Mouse (Mus musculus): ENCODE measurements at regions not wholly inside any gene's neighbourhood (a gene's known extent, or its start where the extent isn't known, plus 50 kb on each side); places are given as distances from the start of the nearest gene placed in this dataset.

- H3K79me2 ChIP-seq (replicated peaks; ENCODE audit: control insufficient read depth, extremely low read depth, insufficient read depth, poor library complexity, severe bottlenecking): no peaks in the 10 kb centered on the region
- H3K4me2 ChIP-seq (ENCODE audit: insufficient read depth, low read depth, poor library complexity, severe bottlenecking): no peak overlapping the region
- peaks cover 88% of the 10 kb centered on the region for H3K9me3 ChIP-seq (replicated peaks; ENCODE audit: low read length)
- DNase-seq (ENCODE audit: extremely low read depth): no peak
- no peaks in the 10 kb centered on the region; a peak in 1 of 4 replicates for H3K4me1 ChIP-seq (ENCODE audit: control insufficient read depth in 1 of 2, insufficient read depth in 2 of 2)
- TF ChIP-seq KAT2A (IDR thresholded peaks at IDR 0.05; ENCODE audit: insufficient replicate concordance, low read length): no peak
- TF ChIP-seq EP300 (IDR thresholded peaks at IDR 0.05; ENCODE audit: low read length): no peak
- no peak for TF ChIP-seq CHD1 (IDR thresholded peaks at IDR 0.05; ENCODE audit: low read depth, low read length)
- TF ChIP-seq MYC (IDR thresholded peaks at IDR 0.05; ENCODE audit: low read depth, low read length): no peak
- no peak for TF ChIP-seq JUN (IDR thresholded peaks at IDR 0.05; ENCODE audit: insufficient read depth, low read depth, low read length)
- TF ChIP-seq MAX (IDR thresholded peaks at IDR 0.05; ENCODE audit: low read length): no peak
- no peak for TF ChIP-seq USF2 (conservative IDR thresholded peaks at IDR 0.05; ENCODE audit: low read depth, low read length)
- no peak for TF ChIP-seq HCFC1 (IDR thresholded peaks at IDR 0.05; ENCODE audit: low read depth, low read length)
- no peak for TF ChIP-seq GABPA (IDR thresholded peaks at IDR 0.05; ENCODE audit: insufficient replicate concordance, low read depth, low read length)
- no peak for TF ChIP-seq ELF1 (IDR thresholded peaks at IDR 0.05; ENCODE audit: low read depth, low read length)
- no peak for TF ChIP-seq PAX5 (IDR thresholded peaks at IDR 0.05; ENCODE audit: low read length)
- no peak for TF ChIP-seq E2F4 (IDR thresholded peaks at IDR 0.05; ENCODE audit: insufficient replicate concordance, low read depth, low read length)
- no peak for TF ChIP-seq POLR2A (IDR thresholded peaks at IDR 0.05; ENCODE audit: low read depth, low read length)
- no peak for TF ChIP-seq NRF1 (IDR thresholded peaks at IDR 0.05; ENCODE audit: low read depth, low read length)
- TF ChIP-seq BHLHE40 (IDR thresholded peaks at IDR 0.05; ENCODE audit: low read depth, low read length): no peak
- H3K4me3 ChIP-seq (replicated peaks in 1 of 3; ENCODE audit: low read depth in 2 of 3, low read length in 2 of 3, poor library complexity in 1 of 3): no peak overlapping the region
- no peaks in the 10 kb centered on the region for H3K36me3 ChIP-seq (replicated peaks in 1 of 2; ENCODE audit: control insufficient read depth in 1 of 2, insufficient read depth in 1 of 2, low read length in 1 of 2)
- dilution Hi-C loops (cut with MboI; ENCODE audit: extremely low pct_ligation_motif_present, extremely low pct_unique_long_range_greater_than_20kb, low sequenced_read_pairs) (no loop called here), in situ Hi-C loops (cut with MboI; ENCODE audit: low pct_ligation_motif_present, low pct_unique_long_range_greater_than_20kb, low sequenced_read_pairs) (no loop called here)
- H3K9ac ChIP-seq (ENCODE audit: insufficient read depth, low read depth): no peak overlapping the region
- H3K27ac ChIP-seq (ENCODE audit: insufficient read depth, low read depth): no peak overlapping the region
- no peaks in the 10 kb centered on the region for H3K27me3 ChIP-seq (replicated peaks)
Measured at GRCm38 (mm10) chr2:179033171-179033570, 409.1 kb upstream of the Cdh4 start.

GRCm38 (mm10) chr2:179035446-179035845, 406.8 kb upstream of the Cdh4 start:
- DNase-seq (ENCODE audit: extremely low read depth): no peak
- H3K4me2 ChIP-seq (ENCODE audit: insufficient read depth, low read depth, poor library complexity, severe bottlenecking): no peak overlapping the region
- dilution Hi-C loops (cut with MboI; ENCODE audit: extremely low pct_ligation_motif_present, extremely low pct_unique_long_range_greater_than_20kb, low sequenced_read_pairs) (no loop called here), in situ Hi-C loops (cut with MboI; ENCODE audit: low pct_ligation_motif_present, low pct_unique_long_range_greater_than_20kb, low sequenced_read_pairs) (no loop called here)
- H3K27ac ChIP-seq (ENCODE audit: insufficient read depth, low read depth): no peak overlapping the region
- no peak overlapping the region for H3K9ac ChIP-seq (ENCODE audit: insufficient read depth, low read depth)
- H3K27me3 ChIP-seq (replicated peaks): no peaks in the 10 kb centered on the region
- H3K79me2 ChIP-seq (replicated peaks; ENCODE audit: control insufficient read depth, extremely low read depth, insufficient read depth, poor library complexity, severe bottlenecking): no peaks in the 10 kb centered on the region
- peaks cover 89% of the 10 kb centered on the region for H3K9me3 ChIP-seq (replicated peaks; ENCODE audit: low read length)
- no peaks in the 10 kb centered on the region for H3K36me3 ChIP-seq (replicated peaks in 1 of 2; ENCODE audit: control insufficient read depth in 1 of 2, insufficient read depth in 1 of 2, low read length in 1 of 2)
- TF ChIP-seq MAZ (IDR thresholded peaks at IDR 0.05; ENCODE audit: low read depth, low read length): no peak
- TF ChIP-seq POLR2A (IDR thresholded peaks at IDR 0.05; ENCODE audit: low read depth, low read length): no peak
- no peak for TF ChIP-seq MXI1 (IDR thresholded peaks at IDR 0.05; ENCODE audit: low read depth, low read length)
- TF ChIP-seq UBTF (IDR thresholded peaks at IDR 0.05; ENCODE audit: low read depth, low read length): no peak
- no peak for TF ChIP-seq CHD1 (IDR thresholded peaks at IDR 0.05; ENCODE audit: low read depth, low read length)
- no peak for TF ChIP-seq EP300 (IDR thresholded peaks at IDR 0.05; ENCODE audit: low read length)
- no peak for TF ChIP-seq NELFE (IDR thresholded peaks at IDR 0.05; ENCODE audit: low read depth, low read length)
- TF ChIP-seq ZC3H11A (IDR thresholded peaks at IDR 0.05; ENCODE audit: low read depth, low read length): no peak
- TF ChIP-seq ETS1 (conservative IDR thresholded peaks at IDR 0.05; ENCODE audit: low read depth, low read length): no peak
- no peak for TF ChIP-seq CTCF (conservative IDR thresholded peaks at IDR 0.05 in 1 of 2, IDR thresholded peaks at IDR 0.05 in 1 of 2; ENCODE audit: low read depth in 2 of 2, low read length in 2 of 2)
- no peak for TF ChIP-seq RAD21 (IDR thresholded peaks at IDR 0.05; ENCODE audit: low read depth, low read length)
- TF ChIP-seq ZMIZ1 (IDR thresholded peaks at IDR 0.05; ENCODE audit: low read depth, low read length): no peak
- TF ChIP-seq SMC3 (IDR thresholded peaks at IDR 0.05; ENCODE audit: low read depth, low read length): no peak
- TF ChIP-seq GABPA (IDR thresholded peaks at IDR 0.05; ENCODE audit: insufficient replicate concordance, low read depth, low read length): no peak
- no peak for TF ChIP-seq E2F4 (IDR thresholded peaks at IDR 0.05; ENCODE audit: insufficient replicate concordance, low read depth, low read length)
- no peak for TF ChIP-seq SIN3A (IDR thresholded peaks at IDR 0.05; ENCODE audit: low read length)
- no peak for TF ChIP-seq TCF12 (IDR thresholded peaks at IDR 0.05; ENCODE audit: low read depth, low read length)
- TF ChIP-seq MYC (IDR thresholded peaks at IDR 0.05; ENCODE audit: low read depth, low read length): no peak
- no peak for TF ChIP-seq JUND (conservative IDR thresholded peaks at IDR 0.05; ENCODE audit: low read depth, low read length)
- TF ChIP-seq TBP (conservative IDR thresholded peaks at IDR 0.05; ENCODE audit: low read depth, low read length): no peak
- no peaks in the 10 kb centered on the region; a peak in 1 of 4 replicates for H3K4me1 ChIP-seq (ENCODE audit: control insufficient read depth in 1 of 2, insufficient read depth in 2 of 2)
- no peak overlapping the region for H3K4me3 ChIP-seq (replicated peaks in 1 of 3; ENCODE audit: low read depth in 2 of 3, low read length in 2 of 3, poor library complexity in 1 of 3)
